Mouse (Mus musculus) MEL-GATA-1-ER (cell line): ENCODE measurements at regions not wholly inside any gene's neighbourhood (a gene's known extent, or its start where the extent isn't known, plus 50 kb on each side); places are given as distances from the start of the nearest gene placed in this dataset.

Source experiments
- DNase-seq: peaks from one replicate; pipeline ENCODE4 v3.0.0-alpha.2; 2012; ENCODE audit warnings: low read depth; ENCODE audit errors: extremely low read depth

- no peak for DNase-seq
These were observed 86.9 kb downstream of the Alx1 start for GRCm38 (mm10) chr10:102943156-102943555.

- peak; percentile 14 for DNase-seq
These were observed 89.0 kb downstream of the Alx1 start for GRCm38 (mm10) chr10:102940823-102941519.

GRCm38 (mm10) chr10:102931445-102931844, 98.6 kb downstream of the Alx1 start:
- DNase-seq, result peak; percentile 30

GRCm38 (mm10) chr10:102928651-102929050, 101.4 kb downstream of the Alx1 start:
- no peak for DNase-seq

- no peak for DNase-seq
These were observed 132.6 kb downstream of the Alx1 start for GRCm38 (mm10) chr10:102897368-102897767.

GRCm38 (mm10) chr10:102895952-102896351, 134.1 kb downstream of the Alx1 start:
- no peak for DNase-seq

GRCm38 (mm10) chr10:102892373-102892772, 137.6 kb downstream of the Alx1 start:
- no peak for DNase-seq

- no peak for DNase-seq
These were observed 140.3 kb downstream of the Alx1 start for GRCm38 (mm10) chr10:102889709-102890108.

- no peak for DNase-seq
These were observed 148.1 kb downstream of the Alx1 start for GRCm38 (mm10) chr10:102881824-102882438.

- peak; percentile 27 for DNase-seq
These were observed 152.0 kb downstream of the Alx1 start for GRCm38 (mm10) chr10:102878010-102878409.

- no peak for DNase-seq
These were observed 153.1 kb downstream of the Alx1 start for GRCm38 (mm10) chr10:102876946-102877345.

GRCm38 (mm10) chr10:102866920-102867319, 163.1 kb downstream of the Alx1 start:
- DNase-seq, result peak; percentile 12

- peak; percentile 73 for DNase-seq
These were observed 193.3 kb downstream of the Alx1 start for GRCm38 (mm10) chr10:102836567-102837224.

- peak; percentile 30 for DNase-seq
These were observed 194.2 kb downstream of the Alx1 start for GRCm38 (mm10) chr10:102835814-102836213.

GRCm38 (mm10) chr10:102829606-102830005, 200.4 kb downstream of the Alx1 start:
- DNase-seq, result no peak

- DNase-seq, result no peak
These were observed 206.6 kb downstream of the Alx1 start for GRCm38 (mm10) chr10:102823434-102823833.

GRCm38 (mm10) chr10:102801391-102801790, 228.6 kb downstream of the Alx1 start:
- DNase-seq, result no peak

GRCm38 (mm10) chr10:102779243-102779642, 250.8 kb downstream of the Alx1 start:
- no peak for DNase-seq

- no peak for DNase-seq
These were observed 251.7 kb downstream of the Rassf9 start for GRCm38 (mm10) chr10:102763696-102764095.

- no peak for DNase-seq
These were observed 250.4 kb downstream of the Rassf9 start for GRCm38 (mm10) chr10:102762378-102762777.

GRCm38 (mm10) chr10:102735207-102735606, 223.2 kb downstream of the Rassf9 start:
- DNase-seq, result peak; percentile 19

- DNase-seq, result no peak
These were observed 220.4 kb downstream of the Rassf9 start for GRCm38 (mm10) chr10:102732420-102732819.
